Mouse (Mus musculus): Measurements from ENCODE around the gene Thra.

The Thra gene

GRCm38 (mm10) chr11:98745932-98746853 is 5.8 kb downstream of the Thra start:
- no peak for DNase-seq (ENCODE audit: low read depth, low spot score)

GRCm38 (mm10) chr11:98746855-98747693 is 6.6 kb downstream of the Thra start:
- peak; percentile 75 for DNase-seq (ENCODE audit: low read depth, low spot score)

- DNase-seq (ENCODE audit: low read depth, low spot score) = no peak
These were observed 7.5 kb downstream of the Thra start for GRCm38 (mm10) chr11:98747804-98748505.

GRCm38 (mm10) chr11:98748506-98749416 is 8.3 kb downstream of the Thra start:
- no peak for DNase-seq (ENCODE audit: low read depth, low spot score)

- DNase-seq (ENCODE audit: low read depth, low spot score) = no peak
These were observed 9.3 kb downstream of the Thra start for GRCm38 (mm10) chr11:98749716-98750115.

- no peak for DNase-seq (ENCODE audit: low read depth, low spot score)
These were observed 10.1 kb downstream of the Thra start for GRCm38 (mm10) chr11:98750351-98751201.

GRCm38 (mm10) chr11:98751221-98751782 is 10.9 kb downstream of the Thra start:
- DNase-seq (ENCODE audit: low read depth, low spot score) = no peak

GRCm38 (mm10) chr11:98752562-98753140 is 12.2 kb downstream of the Thra start:
- no peak for DNase-seq (ENCODE audit: low read depth, low spot score)

GRCm38 (mm10) chr11:98753264-98753663 is 12.8 kb downstream of the Thra start:
- no peak for DNase-seq (ENCODE audit: low read depth, low spot score)

GRCm38 (mm10) chr11:98754151-98754620 is 13.7 kb downstream of the Thra start:
- no peak for DNase-seq (ENCODE audit: low read depth, low spot score)

GRCm38 (mm10) chr11:98754621-98755181 is 14.3 kb downstream of the Thra start:
- DNase-seq (ENCODE audit: low read depth, low spot score) = peak; percentile 84

GRCm38 (mm10) chr11:98755726-98756380 is 15.4 kb downstream of the Thra start:
- DNase-seq (ENCODE audit: low read depth, low spot score) = no peak

- no peak for DNase-seq (ENCODE audit: low read depth, low spot score)
These were observed 16.3 kb downstream of the Thra start for GRCm38 (mm10) chr11:98756711-98757110.

GRCm38 (mm10) chr11:98761939-98762338 is 21.5 kb downstream of the Thra start:
- no peak for DNase-seq (ENCODE audit: low read depth, low spot score)

GRCm38 (mm10) chr11:98762756-98763501 is 22.5 kb downstream of the Thra start:
- no peak for DNase-seq (ENCODE audit: low read depth, low spot score)

- DNase-seq (ENCODE audit: low read depth, low spot score) = no peak
These were observed 23.0 kb downstream of the Thra start for GRCm38 (mm10) chr11:98763502-98763861.

GRCm38 (mm10) chr11:98764091-98764490 is 23.7 kb downstream of the Thra start:
- DNase-seq (ENCODE audit: low read depth, low spot score) = no peak

Data from forelimb bud, embryonic 11.5 days (tissue).